ENCODE assay signal across 8 mouse cellular contexts in the genomic region with DNA sequence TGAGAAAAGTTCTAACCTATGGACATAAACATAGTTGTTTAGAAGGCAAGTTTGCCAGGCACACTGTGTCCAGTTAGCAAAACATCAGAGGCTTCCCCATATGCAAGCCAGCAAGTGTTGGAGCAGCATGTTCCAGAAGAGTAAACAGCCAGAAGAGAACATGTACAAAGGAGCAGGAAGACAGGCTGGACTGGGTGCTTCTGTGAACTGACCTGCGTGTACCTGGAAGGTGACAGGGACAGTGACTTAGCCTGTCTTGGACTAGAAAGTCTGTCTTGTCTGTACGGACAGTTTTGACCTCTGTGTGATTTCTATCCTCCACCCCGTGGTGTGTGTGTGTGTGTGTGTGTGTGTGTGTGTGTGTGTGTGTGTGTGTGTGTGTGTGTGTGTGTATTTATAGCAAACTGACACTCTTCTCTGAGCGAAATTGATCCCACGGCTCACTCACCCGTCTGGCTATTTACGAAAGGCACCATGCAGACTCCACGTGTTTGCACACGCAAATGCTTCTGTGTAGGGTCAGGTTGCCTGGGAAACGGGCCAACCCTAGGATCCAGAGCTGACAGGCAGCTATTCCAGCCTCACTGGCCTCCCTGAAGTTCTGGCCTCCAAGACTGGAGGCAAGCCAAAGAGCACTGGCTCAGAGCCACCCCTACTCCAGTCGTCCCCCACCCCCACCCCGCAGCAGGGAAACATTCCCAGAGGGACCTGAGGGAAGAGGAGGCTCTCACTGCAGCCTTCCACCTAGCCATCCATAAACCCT. TPM values are rescaled to one million over a fixed set of nuclear protein-coding genes. Genes with fewer than 3 reads are reported as not detected.
A peak's percentile ranks its signal among the peaks of the same experiment; 100 is the strongest.
DNase-seq lines count a peak whose midpoint lies in the region; ATAC-seq lines count a peak whose summit lies in the region.

No protein-coding gene starts in this region.

- H3K4me1 ChIP-seq in embryonic facial prominence, embryonic 13.5 days: peaks cover 23% of the 10 kb centered on the region
- H3K4me1 ChIP-seq in midbrain, embryonic 12.5 days: peaks cover 13% of the 10 kb centered on the region
- H3K4me1 ChIP-seq in stomach, embryonic 15.5 days: peaks cover 11% of the 10 kb centered on the region

- WGBS in embryonic facial prominence, embryonic 13.5 days: 20% methylated on average over 12 of the region's 12 CpGs
- WGBS in midbrain, embryonic 12.5 days: 19% methylated on average over 12 of the region's 12 CpGs
- WGBS in stomach, embryonic 15.5 days: 8% methylated on average over 12 of the region's 12 CpGs

- DNase-seq in adrenal gland, postnatal 25 days: peak; percentile 82
- DNase-seq in heart, adult 8-10 months (ENCODE audit: low spot score): peak; percentile 82
- DNase-seq in kidney, adult 9 months: peak; percentile 96
- peak; percentile 86 for DNase-seq in left cerebral cortex, postnatal 4 days

- peak overlapping the region; percentile 64; the same call in 1 of the 2 replicates for H3K27ac ChIP-seq in embryonic facial prominence, embryonic 13.5 days
- H3K27ac ChIP-seq in midbrain, embryonic 12.5 days (replicated peaks): peak overlapping the region; percentile 35; the same call in 1 of the 2 replicates
- H3K27ac ChIP-seq in stomach, embryonic 15.5 days: peak overlapping the region; percentile 44; the same call in 1 of the 2 replicates

- ATAC-seq in embryonic facial prominence, embryonic 13.5 days (ENCODE audit: insufficient number of reproducible peaks, insufficient read depth, low FRiP score, low TSS enrichment, low read depth): peak; percentile 79; the same call in 1 of the 2 replicates
- peak; percentile 86 for ATAC-seq in midbrain, embryonic 12.5 days (ENCODE audit: low FRiP score, low read depth)
- ATAC-seq in stomach, embryonic 15.5 days (ENCODE audit: insufficient read depth, low FRiP score, low read depth): peak; percentile 91
- ATAC-seq in megakaryocyte progenitor cell, adult 5-6 weeks (replicated peaks; ENCODE audit: poor library complexity): no peak

- no peak overlapping the region for H3K4me3 ChIP-seq in embryonic facial prominence, embryonic 13.5 days
- H3K4me3 ChIP-seq in midbrain, embryonic 12.5 days: no peak overlapping the region
- H3K4me3 ChIP-seq in stomach, embryonic 15.5 days (replicated peaks): no peak overlapping the region

- intact Hi-C loops in left cerebral cortex, postnatal 4 days (cut with DNase I): no loop called here

- no peaks in the 10 kb centered on the region for H3K9me3 ChIP-seq in embryonic facial prominence, embryonic 13.5 days
- no peaks in the 10 kb centered on the region for H3K9me3 ChIP-seq in midbrain, embryonic 12.5 days
- H3K9me3 ChIP-seq in stomach, embryonic 15.5 days: no peaks in the 10 kb centered on the region

- H3K36me3 ChIP-seq in embryonic facial prominence, embryonic 13.5 days: no peaks in the 10 kb centered on the region
- H3K36me3 ChIP-seq in midbrain, embryonic 12.5 days: no peaks in the 10 kb centered on the region
- H3K36me3 ChIP-seq in stomach, embryonic 15.5 days: no peaks in the 10 kb centered on the region

- peak overlapping the region; percentile 20; the same call in 1 of the 2 replicates for H3K4me2 ChIP-seq in embryonic facial prominence, embryonic 13.5 days
- H3K4me2 ChIP-seq in midbrain, embryonic 12.5 days (replicated peaks): no peak overlapping the region
- peak overlapping the region; percentile 11; the same call in 1 of the 2 replicates for H3K4me2 ChIP-seq in stomach, embryonic 15.5 days

- H3K9ac ChIP-seq in embryonic facial prominence, embryonic 13.5 days: no peak overlapping the region
- no peak overlapping the region for H3K9ac ChIP-seq in midbrain, embryonic 12.5 days (replicated peaks)
- no peak overlapping the region for H3K9ac ChIP-seq in stomach, embryonic 15.5 days

- H3K27me3 ChIP-seq in embryonic facial prominence, embryonic 13.5 days: no peaks in the 10 kb centered on the region
- H3K27me3 ChIP-seq in midbrain, embryonic 12.5 days: no peaks in the 10 kb centered on the region
- H3K27me3 ChIP-seq in stomach, embryonic 15.5 days (replicated peaks): no peaks in the 10 kb centered on the region

RNA-seq across cellular contexts. Expression of a gene that starts 7.9 kb away (rescaled TPM):
- total RNA-seq in adrenal gland, postnatal 25 days (2021): 53.1 and 72.2 TPM in 2 replicates
- polyA plus RNA-seq in embryonic facial prominence, embryonic 13.5 days (2015; fragmentation: Nextera tagmentation; extraction: Ambion mirVana): 5.9 and 7.7 TPM in 2 replicates
- total RNA-seq in heart, adult 8-10 months (2022): 100 to 1,000 TPM; 152 to 176 (median 162) TPM
- total RNA-seq in left cerebral cortex, postnatal 4 days (2021): 10 to 100 TPM; 16.7 to 19.5 TPM
- polyA plus RNA-seq in midbrain, embryonic 12.5 days (2016; fragmentation: Nextera tagmentation; extraction: Ambion mirVana): 16.8 and 17.8 TPM in 2 replicates
- 5.3 and 6.2 TPM in 2 replicates for polyA plus RNA-seq in stomach, embryonic 15.5 days (2015; fragmentation: Nextera tagmentation; extraction: Ambion mirVana)
- total RNA-seq in megakaryocyte progenitor cell, adult 5-6 weeks (2015): 3.8 and 5.3 TPM in 2 replicates
- total RNA-seq in megakaryocyte progenitor cell, adult 5-6 weeks (2017): 5.8 and 7.8 TPM in 2 replicates

RNA-seq across cellular contexts. Expression of a gene that starts 34.5 kb away (rescaled TPM):
- total RNA-seq in adrenal gland, postnatal 25 days (2021): 0.43 and 0.57 TPM in 2 replicates
- polyA plus RNA-seq in embryonic facial prominence, embryonic 13.5 days (2015; fragmentation: Nextera tagmentation; extraction: Ambion mirVana): not detected in 2 replicates
- total RNA-seq in heart, adult 8-10 months (2022): 1 to 10 TPM; 6.5 to 7.8 (median 6.8) TPM
- total RNA-seq in left cerebral cortex, postnatal 4 days (2021): 10 to 100 TPM; 11.5 to 12.5 TPM
- polyA plus RNA-seq in midbrain, embryonic 12.5 days (2016; fragmentation: Nextera tagmentation; extraction: Ambion mirVana): 0.14 TPM in 1 of 2 replicates, not detected in the other
- 0.14 and 0.17 TPM in 2 replicates for polyA plus RNA-seq in stomach, embryonic 15.5 days (2015; fragmentation: Nextera tagmentation; extraction: Ambion mirVana)
- total RNA-seq in megakaryocyte progenitor cell, adult 5-6 weeks (2015): not detected in 2 replicates
- not detected in 2 replicates for total RNA-seq in megakaryocyte progenitor cell, adult 5-6 weeks (2017)
